Mouse (Mus musculus) adrenal gland, postnatal 10 days (tissue): ENCODE measurements around the gene Magoh. TPM values are rescaled to one million over a fixed set of nuclear protein-coding genes. Genes with fewer than 3 reads are reported as not detected.

Experiments used
- DNase-seq: peaks from one replicate; pipeline ENCODE4 v3.0.0; 2021; ENCODE audit warnings: mixed read lengths
- long read RNA-seq, 2 experiments: library from polyadenylated mRNA; stranded (forward); transcript quantifications; one replicate each; pipeline ENCODE4 v2.0.0; 2021
- total RNA-seq, 2 experiments: library from RNA; stranded (reverse); gene quantifications; 2 replicates each; pipeline ENCODE4 v1.2.3; 2021

Gene Magoh
- total RNA-seq, result 10 to 100 TPM; 83.6 to 86.1 TPM
- long read RNA-seq, experiment 1, transcript Magoh-201 (5 exons, 692 nt), result major isoform, 40 of 40 reads
- long read RNA-seq, experiment 1, partial matches to known transcripts, result 0 of 40 reads
- long read RNA-seq, experiment 1, other reads (novel, unspliced or antisense), result 0 of 40 reads
- long read RNA-seq, experiment 2, transcript Magoh-201 (5 exons, 692 nt), result major isoform, 28 of 34 reads
- long read RNA-seq, experiment 2, partial matches to known transcripts, result 0 of 34 reads
- long read RNA-seq, experiment 2, other reads (novel, unspliced or antisense), result 5 of 34 reads

DNA sequence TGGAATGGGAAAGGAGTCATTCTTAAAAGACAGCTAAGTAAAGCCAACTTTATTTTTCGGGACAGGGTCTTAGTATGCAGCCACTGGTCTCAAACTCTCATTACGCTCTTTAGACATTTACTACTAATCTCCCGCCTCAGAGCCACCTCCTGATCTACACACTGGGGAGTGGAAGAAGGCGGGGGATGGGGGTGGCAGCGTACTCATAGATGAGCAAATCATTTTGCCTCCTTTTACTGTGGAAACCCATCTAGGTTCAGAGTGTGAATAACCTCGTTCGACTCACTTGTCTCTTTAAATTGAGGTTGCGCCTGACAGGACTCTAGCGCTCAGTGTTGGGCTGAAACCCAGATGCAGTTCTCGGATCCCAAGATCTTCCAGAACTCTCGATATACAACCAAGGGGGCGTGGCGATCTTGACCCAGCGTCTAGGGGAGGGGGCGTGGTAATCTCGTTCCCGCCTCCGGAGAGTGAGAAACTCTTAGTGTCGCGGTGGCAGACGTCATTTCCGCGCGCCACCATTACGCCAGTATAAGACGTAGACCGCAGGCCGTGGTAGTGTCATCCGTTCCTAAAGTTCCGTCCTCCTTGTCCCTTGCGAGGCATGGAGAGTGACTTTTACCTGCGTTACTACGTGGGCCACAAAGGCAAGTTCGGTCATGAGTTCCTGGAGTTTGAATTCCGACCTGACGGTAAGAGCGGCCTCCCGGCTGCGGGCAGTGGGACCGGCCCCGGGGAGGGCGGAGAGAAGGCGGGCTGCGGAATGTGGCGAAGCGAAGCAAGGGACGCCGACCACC lies at the start of gene Magoh:
TSS of gene Magoh (plus strand) at position 502 of the 797 bp plus-strand sequence.
- DNase-seq, result peak; percentile 97

DNA sequence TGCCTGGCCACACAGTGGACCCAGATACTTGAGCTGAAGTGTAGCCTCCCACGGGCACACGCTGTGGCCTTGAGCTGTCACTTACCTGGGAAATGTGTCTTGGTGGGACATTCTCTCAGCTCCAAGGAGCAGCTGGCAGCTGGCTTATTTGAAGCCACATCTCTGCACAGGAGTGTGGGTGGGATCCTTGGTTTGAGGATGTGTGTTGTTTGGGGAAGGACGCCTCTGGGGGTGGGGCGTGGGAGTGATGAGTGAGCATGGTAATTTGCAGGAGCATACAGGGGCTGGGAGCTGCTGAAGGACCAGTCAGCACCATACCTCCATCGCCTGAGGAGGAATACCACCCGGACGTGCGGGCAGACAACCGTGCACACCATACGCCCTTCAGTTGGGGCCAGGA lies 49.4 kb upstream of the Magoh start:
- no peak for DNase-seq

DNA sequence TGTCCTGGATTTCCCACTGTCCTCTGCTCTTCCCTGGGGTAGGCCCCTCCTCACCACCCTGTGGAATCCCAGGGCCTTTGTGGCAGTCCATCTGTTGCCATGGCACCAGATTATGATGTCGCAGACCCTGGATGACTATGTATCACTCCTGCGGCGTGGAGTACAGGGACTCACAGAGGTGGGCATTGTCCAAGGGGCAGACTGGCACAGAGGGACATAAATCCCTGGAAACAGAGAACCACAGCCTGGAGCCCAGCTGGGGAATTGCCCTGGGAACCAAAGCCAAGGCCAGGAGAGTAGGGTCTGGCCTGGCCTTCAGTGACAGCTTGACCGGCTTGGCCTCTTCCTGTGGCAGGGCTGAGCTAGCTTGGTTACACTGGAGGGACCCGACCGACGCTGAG lies 48.7 kb upstream of the Magoh start:
- no peak for DNase-seq

DNA sequence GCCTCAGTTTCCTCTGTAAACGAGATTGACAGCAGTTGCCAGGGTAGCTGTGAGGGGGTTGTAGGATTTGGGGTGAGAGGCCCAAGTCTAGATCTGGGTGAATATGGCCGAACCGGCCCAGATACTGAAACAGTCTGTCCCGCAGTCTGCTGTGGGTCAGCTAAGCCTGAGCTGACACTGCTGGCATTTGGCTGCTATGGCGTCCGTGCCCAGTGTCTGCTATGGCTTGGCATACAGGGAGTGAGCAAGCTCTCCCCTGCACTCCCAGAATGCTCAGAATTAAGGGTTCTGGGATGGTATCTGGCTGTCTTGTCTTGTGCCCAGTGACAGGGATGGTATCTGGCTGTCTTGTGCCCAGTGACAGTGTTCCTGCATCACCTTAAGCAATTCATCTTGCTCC lies 47.9 kb upstream of the Magoh start:
- no peak for DNase-seq

DNA sequence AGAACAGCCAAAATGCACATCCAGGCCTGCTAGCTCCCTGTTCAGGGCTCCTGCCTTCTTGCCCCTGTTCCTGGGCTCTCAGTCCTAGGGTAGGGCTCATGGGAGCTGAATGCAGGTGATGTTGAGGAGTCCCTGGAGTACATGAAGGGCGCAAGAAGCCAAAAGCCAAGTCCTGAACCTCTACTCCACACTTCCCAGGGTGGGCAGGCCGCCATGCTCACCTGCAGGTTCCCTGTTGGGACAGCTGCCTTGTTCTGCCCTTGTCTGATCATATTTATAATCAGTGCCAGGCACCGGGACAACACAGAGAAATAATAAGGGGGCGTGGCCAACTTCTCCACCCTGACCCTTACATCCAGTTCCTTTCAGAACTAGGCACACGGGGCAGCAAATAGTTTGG lies 46.0 kb upstream of the Magoh start:
- no peak for DNase-seq

DNA sequence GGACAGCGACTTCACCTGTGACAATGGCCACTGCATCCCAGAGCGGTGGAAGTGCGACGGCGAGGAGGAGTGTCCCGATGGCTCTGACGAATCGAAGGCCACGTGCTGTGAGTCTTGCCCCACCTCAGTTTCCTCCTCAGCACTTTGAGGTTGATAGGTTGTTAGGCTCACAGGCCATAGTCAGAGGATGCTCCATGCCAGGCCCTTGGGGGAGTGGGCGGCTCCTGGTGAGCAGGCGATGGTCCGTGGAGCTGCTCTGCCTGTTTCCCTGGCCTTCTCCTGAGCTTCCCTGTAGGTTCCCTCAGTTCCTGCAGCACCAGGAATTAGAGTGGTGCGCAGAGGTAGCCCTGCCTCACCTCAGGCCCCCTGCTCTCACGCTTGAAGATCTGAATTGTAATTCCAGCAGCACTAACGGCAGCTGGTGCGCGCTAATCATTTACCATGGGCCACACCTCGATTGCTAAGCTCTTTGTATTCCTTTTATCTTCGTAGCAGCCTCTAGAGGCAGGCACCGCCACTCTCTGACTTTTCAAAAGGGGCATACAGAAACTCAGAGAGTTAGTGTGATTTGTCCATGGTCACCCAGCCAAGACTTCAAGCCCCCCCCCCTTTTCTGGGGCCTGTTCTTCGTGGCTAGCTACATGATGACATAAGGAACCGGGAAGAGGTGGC lies 44.8 kb upstream of the Magoh start:
- DNase-seq, result no peak

DNA sequence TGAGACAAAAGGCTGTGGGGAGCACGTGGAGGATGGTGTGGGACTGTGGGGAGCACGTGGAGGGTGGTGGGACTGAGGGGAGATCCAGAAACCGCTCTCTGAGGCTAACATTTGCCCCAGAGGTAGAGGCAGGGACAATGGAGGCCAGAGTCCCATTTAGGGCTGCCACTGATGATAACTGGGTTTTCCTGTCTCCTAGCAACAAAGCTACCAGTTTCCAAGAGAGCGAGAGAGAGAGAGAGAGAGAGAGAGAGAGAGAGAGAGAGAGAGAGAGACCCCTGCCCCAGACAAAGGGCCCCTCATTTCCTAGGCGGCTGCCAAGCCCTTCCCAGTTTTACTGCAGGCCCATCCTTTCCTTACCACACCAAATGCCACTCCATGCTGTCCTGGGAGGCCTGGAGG lies 44.0 kb upstream of the Magoh start:
- no peak for DNase-seq

DNA sequence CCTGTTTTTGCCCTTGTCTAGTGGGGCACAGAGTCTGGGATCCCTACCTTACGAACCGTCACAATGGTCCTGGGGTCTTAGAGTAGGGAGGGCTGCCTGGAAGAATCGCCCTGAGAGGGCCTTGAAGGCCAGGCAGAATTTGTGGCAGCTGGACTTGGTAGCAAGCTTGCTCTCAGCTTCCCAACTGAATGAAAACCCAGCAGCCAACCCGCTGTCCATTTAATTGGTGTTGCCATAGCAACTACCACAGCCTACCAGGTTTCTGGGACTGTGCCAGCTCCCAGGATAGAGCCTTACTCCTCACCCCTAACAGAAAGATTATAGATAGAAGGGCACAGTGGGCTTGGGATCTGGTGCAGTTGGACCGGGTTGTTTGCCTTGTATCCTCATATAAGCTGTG lies 42.8 kb upstream of the Magoh start:
- peak; percentile 72 for DNase-seq

DNA sequence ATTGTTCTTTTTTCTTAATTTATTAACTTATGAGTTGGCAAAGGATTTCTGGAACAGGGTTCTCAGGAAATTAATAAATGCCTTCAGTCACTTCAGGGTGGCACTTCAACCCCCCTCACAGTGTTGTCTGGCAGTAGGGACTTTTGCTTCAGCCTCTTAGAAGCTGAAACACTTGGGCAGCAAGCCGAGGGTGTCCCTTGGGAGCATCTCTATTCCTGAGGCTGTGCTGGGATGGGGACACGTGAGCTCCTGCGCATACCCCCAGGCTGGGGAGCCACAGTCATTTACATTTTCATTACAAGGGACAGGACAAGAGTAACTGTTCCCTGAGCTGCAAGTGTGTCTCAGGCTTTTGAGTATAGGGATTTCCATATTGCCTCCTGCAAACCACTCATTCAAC lies 41.6 kb upstream of the Magoh start:
- DNase-seq, result peak; percentile 49

DNA sequence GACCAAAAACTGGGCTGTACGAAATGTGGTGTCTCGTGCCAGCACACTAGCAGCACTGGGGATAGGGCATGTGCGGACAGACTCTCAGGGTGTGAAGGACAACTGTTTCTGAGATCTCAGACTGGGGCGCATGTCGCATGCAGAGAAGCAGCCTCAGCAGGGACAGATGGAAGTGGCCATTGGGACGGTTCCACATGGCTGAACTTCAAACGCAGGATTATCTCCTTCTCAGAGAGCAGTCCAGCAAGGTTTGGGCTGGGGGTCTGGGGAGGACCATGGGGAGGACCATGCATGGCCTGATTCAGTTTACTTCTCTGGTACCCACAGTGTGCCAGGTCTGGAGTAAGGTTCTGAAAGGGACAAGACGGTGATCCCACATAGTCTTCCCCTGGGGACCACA lies 35.9 kb upstream of the Magoh start:
- no peak for DNase-seq

DNA sequence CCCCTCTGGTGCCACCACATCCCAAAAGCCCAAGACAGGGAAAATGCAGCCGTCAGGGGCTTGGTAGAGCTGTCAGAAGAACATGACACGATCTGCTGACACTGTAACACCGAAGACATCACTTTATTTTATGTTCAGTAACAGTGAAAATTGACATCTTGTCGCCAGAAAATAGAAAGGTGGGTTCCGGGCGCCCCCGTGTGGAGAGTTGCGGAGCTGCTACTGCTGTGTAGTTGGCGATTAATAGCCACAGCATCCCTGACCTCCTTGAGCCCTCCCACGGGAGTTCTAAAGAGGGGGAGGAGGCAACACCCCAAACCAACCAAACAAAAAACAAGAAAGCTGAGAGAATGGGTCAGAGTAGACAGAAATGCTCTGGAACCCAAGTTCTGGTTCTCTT lies 34.6 kb upstream of the Magoh start:
- DNase-seq, result peak; percentile 89

DNA sequence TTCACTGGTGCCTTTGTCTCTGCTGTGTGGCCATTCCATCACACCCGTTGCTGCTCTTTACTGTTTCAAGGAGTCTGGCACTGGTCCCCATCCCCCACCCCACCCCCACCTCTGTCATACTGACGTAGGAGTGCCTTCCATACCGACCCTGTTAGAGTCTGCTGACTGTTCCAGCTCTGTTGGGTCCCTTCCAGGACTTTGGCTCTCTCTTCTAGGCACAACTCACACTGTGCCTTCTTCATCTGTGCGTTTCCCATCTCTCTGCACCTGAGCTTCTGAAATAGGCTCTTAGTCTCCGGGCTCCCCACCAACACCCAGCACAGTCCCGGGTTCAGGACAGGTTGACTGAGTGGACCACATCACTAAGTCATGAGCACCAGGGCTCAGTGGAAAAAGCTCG lies 32.8 kb upstream of the Magoh start:
- no peak for DNase-seq

DNA sequence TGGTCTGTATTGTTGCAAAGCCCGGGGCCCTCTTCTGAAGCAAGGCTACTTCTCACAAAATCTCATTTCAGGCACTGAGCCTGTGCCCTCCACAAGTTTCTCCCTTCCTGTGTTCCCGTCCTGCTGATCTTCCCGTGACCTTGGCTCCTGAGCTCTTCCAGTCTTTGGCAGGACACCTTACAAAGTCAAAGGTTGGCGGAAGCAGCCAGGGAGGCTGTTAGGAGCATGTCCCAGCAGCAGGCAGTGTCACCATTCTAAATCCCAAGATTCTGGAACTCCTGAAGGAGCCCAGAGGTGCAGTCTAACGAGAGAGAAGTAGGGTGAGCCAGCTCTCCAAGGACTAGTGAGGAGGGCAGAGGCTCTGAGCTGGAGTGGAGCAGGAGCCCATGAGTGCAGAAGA lies 31.0 kb upstream of the Magoh start:
- DNase-seq, result peak; percentile 57

DNA sequence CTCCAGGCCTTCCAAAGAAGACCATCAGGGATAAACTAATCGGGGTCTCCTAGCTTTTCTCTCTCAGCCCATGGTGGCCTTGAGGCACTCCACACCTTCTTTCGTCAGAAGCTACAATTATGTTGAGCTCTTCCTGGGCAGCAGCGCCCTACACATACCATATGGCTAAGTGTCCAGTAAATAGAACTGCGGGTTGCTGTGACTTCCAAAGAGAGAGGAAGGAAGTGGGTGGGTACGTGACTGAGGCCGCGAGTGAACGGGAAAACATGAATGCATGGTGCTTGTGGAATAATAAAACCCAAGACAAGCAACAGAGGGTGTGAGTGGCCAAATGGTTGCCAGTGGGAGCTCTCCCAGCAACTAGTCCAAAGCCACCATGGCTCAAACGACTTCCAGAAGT lies 29.9 kb upstream of the Magoh start:
- no peak for DNase-seq

DNA sequence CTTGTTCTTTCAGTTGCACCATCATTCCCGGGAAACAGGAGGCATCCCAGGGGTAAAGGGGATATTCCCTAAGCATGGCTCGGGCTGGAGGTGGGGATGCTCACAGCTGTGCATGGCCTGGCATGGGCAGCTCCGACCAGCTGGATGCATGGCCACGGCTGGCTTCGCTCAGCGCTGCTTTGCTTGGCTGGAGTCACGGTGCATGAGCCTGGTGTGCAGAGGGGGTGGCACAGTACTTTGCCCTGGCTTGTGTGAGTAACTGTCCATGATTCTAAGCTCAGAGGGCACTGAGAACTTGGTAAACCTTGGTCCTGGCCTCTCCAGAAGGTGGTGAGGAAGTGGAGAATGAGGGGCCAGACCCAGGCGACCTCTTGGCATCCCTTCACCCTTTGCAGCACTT lies 29.5 kb upstream of the Magoh start:
- DNase-seq, result no peak

DNA sequence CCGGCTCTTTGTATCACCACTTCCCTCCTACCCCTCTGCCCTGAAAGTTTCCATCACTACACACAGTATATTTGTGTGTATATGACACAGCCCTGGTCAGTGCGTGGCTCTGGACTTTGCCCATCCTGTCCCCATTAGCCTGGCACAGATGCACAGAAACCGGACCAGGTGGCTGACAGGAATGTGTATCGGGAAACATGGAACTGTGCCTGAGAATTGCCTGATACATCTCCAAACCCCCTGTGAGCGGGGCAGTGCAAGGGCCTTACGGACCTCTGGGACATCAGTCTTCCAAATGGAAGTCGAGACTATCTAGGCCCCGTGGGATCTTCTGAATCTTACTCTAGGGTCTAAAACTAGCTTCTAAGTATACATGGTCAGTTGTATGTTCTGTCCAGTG lies 26.2 kb upstream of the Magoh start:
- DNase-seq, result no peak

DNA sequence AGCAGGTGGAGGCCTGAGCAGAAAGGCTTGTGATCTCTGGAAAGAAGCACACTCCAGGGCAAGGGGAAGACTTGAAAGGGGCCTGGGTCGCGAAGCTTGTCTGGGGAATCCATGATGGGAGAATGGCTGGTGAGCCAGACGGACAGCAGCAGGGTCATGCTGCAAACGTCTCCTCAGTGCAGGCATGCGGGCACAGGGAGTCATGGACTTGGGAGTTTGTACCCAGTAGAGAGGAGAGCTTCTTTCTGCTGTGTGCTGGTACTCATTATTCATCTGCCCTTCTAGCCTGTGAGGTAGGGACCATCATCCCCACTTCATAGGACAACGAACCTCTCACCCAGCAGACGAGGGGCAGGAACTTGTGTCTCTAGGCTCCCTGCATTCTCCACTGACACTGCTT lies 25.7 kb upstream of the Magoh start:
- no peak for DNase-seq

DNA sequence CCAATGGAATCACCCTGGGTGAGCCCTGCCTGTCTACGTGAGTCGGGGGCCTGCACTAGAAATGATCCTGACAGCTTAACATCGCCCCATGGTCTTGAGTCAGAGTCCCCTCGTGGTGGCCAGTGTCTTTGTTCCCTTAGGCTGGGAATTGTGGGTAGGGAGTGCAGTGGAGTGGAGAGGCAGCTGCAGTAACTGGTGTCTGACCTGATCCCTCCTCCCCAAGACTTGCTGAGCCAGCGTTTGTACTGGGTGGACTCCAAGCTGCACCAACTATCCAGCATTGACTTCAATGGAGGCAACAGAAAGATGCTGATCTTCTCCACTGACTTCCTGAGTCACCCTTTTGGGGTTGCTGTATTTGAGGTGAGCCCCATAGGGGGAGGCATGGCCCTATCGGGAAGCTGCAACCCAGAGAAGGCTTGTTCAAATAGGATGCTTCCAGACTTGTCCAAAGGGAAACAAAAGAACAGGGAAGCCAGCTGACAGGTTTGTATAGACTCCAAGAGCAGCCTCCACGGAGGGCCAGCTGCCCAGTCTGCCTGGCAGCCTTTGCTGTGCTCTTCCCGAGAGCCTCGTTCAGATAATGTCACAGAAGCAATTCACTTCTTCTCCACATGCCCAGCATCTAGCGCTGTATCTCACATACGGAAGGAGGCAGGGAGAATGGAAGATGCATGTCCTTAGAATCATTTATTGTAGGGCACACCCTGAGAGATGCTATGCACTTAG lies 22.4 kb upstream of the Magoh start:
- DNase-seq, result no peak

DNA sequence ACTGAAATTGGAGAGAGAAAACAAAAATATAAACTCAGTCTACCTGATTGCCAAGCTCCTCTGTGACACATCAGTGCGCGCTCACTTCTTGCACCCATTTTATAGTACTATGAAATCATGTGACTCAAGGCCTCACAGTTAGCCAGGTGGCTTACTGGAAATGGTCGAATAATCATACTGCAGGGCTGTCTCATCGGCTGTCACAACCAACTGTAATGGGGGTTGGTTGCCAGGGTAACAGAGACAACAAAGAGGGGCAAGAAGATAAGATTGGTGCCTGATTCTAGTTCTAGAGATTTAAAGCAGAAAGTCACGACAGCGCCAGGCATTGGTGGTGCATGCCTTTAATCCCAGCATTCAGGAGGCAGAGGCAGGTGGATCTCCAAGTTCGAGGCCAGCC lies 20.6 kb upstream of the Magoh start:
- no peak for DNase-seq

DNA sequence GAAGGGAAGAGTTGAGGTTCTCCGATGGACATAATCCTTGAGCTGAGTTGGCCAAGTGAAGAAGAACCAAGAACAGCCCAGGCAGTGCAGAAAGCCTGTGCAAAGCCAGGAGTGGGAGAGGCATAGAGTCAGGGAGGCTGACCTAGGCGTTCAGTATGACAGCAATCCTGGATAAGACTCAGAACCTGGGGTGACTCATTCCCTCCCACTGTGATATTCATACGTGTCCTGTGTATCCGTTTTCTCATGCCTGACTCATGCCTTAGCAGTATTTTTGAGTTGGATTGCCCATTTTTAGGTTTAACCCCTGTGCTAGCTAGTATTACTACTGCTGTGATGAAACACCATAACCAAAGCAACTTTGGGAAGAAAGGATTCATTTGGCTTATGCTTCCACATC lies 14.7 kb upstream of the Magoh start:
- no peak for DNase-seq

DNA sequence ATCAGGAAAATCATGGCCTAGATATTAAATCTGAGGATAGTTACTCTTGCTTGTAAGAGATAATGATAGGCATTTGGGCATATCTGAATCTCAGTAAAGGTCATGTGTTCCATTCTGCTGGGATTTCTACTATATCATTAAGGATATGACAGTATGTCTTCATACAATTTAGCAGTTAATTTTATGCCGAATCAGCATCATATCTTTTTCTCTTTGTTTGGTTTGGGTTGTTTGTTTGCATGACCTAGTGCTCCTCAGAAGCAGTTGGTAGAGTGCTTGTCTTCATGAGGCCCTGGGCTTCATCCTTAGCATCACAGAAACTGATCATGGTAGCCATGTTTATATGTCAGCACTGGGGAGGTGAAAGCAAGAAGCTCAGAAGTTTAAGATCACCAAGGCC lies 2.1 kb downstream of the Magoh start:
- no peak for DNase-seq

DNA sequence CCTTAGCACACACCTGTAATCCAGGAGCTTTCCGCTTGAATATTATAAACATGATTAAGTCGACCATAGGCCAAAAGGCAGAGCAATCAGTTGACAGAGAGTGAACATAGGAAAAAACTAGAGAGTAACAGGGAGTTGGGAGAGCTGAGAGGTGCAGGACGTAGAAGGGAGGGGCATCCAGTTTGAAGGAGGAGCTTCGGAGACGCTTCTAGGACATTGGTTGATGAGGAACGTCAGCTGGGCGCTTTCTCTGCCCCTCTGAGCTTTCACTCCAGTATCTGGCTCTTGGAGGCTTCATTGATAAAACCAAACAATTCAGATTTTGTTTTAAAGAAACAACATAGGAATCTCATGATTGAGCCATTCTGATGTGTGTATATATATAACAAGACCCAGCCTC lies 6.8 kb downstream of the Magoh start:
- DNase-seq, result no peak

DNA sequence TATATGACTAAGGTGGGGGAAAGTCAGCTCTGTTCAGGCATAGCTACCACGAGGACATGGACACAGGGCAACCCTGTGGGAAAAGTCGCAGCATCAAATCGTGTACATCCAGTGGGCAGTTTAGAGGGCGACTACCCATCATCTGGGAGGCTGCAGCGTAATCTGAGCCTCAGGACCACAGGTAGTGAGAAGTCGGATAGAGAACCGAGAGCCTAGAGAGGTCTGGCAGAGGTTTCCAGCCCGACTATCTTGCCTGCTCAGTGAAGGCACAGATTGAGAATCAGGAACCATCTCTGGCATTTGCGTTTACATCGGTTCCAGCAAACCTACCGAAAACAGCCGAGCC lies 9.8 kb downstream of the Magoh start:
- DNase-seq, result no peak
